Mouse (Mus musculus) CH12.LX (cell line): ENCODE measurements around the gene Laptm5. TPM values are rescaled to one million over a fixed set of nuclear protein-coding genes. Genes with fewer than 3 reads are reported as not detected.

Source experiments
- DNase-seq: peaks from one replicate; pipeline ENCODE4 v3.0.0-alpha.2; 2013; ENCODE audit errors: extremely low read depth
- H3K27ac ChIP-seq: 2 replicates; pipeline ENCODE4 v1.5.1; 2012; ENCODE audit warnings: low read depth, mild to moderate bottlenecking, control low read depth, moderate library complexity; ENCODE audit not compliant: insufficient read depth
- H3K27me3 ChIP-seq: replicated peaks from 2 replicates; pipeline ENCODE3; 2012; ENCODE audit warnings: inconsistent platforms
- H3K36me3 ChIP-seq, 2 experiments: replicated peaks in 1 of 2; 2 replicates each; pipeline versions ENCODE3 to v1.6.1; 2012; ENCODE audit warnings: inconsistent platforms in 1 of 2, low read length in 1 of 2, mild to moderate bottlenecking in 1 of 2, mixed read lengths in 1 of 2, moderate library complexity in 1 of 2; ENCODE audit not compliant: control insufficient read depth in 1 of 2, insufficient read depth in 1 of 2
- H3K4me1 ChIP-seq, 2 experiments: 2 replicates each; pipeline ENCODE4 v1.6.1; 2012; ENCODE audit warnings: inconsistent platforms in 1 of 2, moderate library complexity in 1 of 2; ENCODE audit not compliant: insufficient read depth in 2 of 2, control insufficient read depth in 1 of 2
- H3K4me2 ChIP-seq: 2 replicates; pipeline ENCODE4 v1.6.1; 2012; ENCODE audit warnings: low read depth, mild to moderate bottlenecking, control low read depth; ENCODE audit not compliant: poor library complexity, insufficient read depth, severe bottlenecking
- H3K4me3 ChIP-seq, 3 experiments: fragments of 150-350 bp in 1 of 3; sonication (generic) in 1 of 3; replicated peaks in 1 of 3; 2 replicates each; pipeline versions ENCODE3 to v1.5.1; 2011 to 2012; ENCODE audit warnings: low read depth in 2 of 3, low read length in 2 of 3, mild to moderate bottlenecking in 2 of 3, moderate library complexity in 2 of 3, control low read depth in 1 of 3, improper control_type of control experiment in 1 of 3, inconsistent platforms in 1 of 3, mixed read lengths in 1 of 3; ENCODE audit not compliant: poor library complexity in 1 of 3
- H3K79me2 ChIP-seq: replicated peaks from 2 replicates; pipeline ENCODE4 v1.6.1; 2012; ENCODE audit warnings: mild to moderate bottlenecking, moderate library complexity; ENCODE audit not compliant: control insufficient read depth, poor library complexity, insufficient read depth, severe bottlenecking; ENCODE audit errors: extremely low read depth
- H3K9ac ChIP-seq: 2 replicates; pipeline ENCODE4 v1.6.1; 2012; ENCODE audit warnings: low read depth, mild to moderate bottlenecking, control low read depth, moderate library complexity; ENCODE audit not compliant: insufficient read depth
- H3K9me3 ChIP-seq: replicated peaks from 2 replicates; pipeline ENCODE3; 2012; ENCODE audit warnings: low read length, inconsistent platforms, mixed read lengths
- BHLHE40 ChIP-seq: IDR thresholded peaks from 2 replicates; pipeline ENCODE4 v1.6.1; 2011; ENCODE audit warnings: mild to moderate bottlenecking, low read depth, low read length, improper control_type of control experiment
- CHD1 ChIP-seq: IDR thresholded peaks from 2 replicates; pipeline ENCODE4 v1.6.1; 2012; ENCODE audit warnings: low read depth, low read length, improper control_type of control experiment, inconsistent platforms
- CHD2 ChIP-seq: IDR thresholded peaks from 2 replicates; pipeline ENCODE4 v1.6.1; 2011; ENCODE audit warnings: low read length, improper control_type of control experiment
- CTCF ChIP-seq, 2 experiments: IDR thresholded peaks in 1 of 2; conservative IDR thresholded peaks in 1 of 2; 2 replicates each; pipeline ENCODE4 v1.5.1; 2011 to 2012; ENCODE audit warnings: low read depth in 2 of 2, low read length in 2 of 2, improper control_type of control experiment in 1 of 2, inconsistent platforms in 1 of 2, mild to moderate bottlenecking in 1 of 2, moderate library complexity in 1 of 2
- E2F4 ChIP-seq: IDR thresholded peaks from 2 replicates; pipeline ENCODE4 v1.6.1; 2011; ENCODE audit warnings: low read depth, low read length, improper control_type of control experiment; ENCODE audit not compliant: insufficient replicate concordance
- ELF1 ChIP-seq: IDR thresholded peaks from 2 replicates; pipeline ENCODE4 v1.6.1; 2014; ENCODE audit warnings: low read depth, mild to moderate bottlenecking, inconsistent platforms, low read length, improper control_type of control experiment
- EP300 ChIP-seq: IDR thresholded peaks from 2 replicates; pipeline ENCODE4 v1.6.1; 2011; ENCODE audit warnings: low read length, improper control_type of control experiment
- ETS1 ChIP-seq: conservative IDR thresholded peaks from 2 replicates; pipeline ENCODE4 v1.6.1; 2012; ENCODE audit warnings: low read depth, mild to moderate bottlenecking, inconsistent platforms, low read length, improper control_type of control experiment, moderate library complexity
- HCFC1 ChIP-seq: IDR thresholded peaks from 2 replicates; pipeline ENCODE4 v1.6.1; 2012; ENCODE audit warnings: low read depth, mild to moderate bottlenecking, inconsistent platforms, low read length, improper control_type of control experiment
- IRF4 ChIP-seq: IDR thresholded peaks from 2 replicates; pipeline ENCODE4 v1.6.1; 2014; ENCODE audit warnings: low read depth, mild to moderate bottlenecking, inconsistent platforms, low read length, improper control_type of control experiment
- JUN ChIP-seq: IDR thresholded peaks from 2 replicates; pipeline ENCODE4 v1.6.1; 2011; ENCODE audit warnings: low read depth, mild to moderate bottlenecking, low read length, improper control_type of control experiment, moderate library complexity; ENCODE audit not compliant: insufficient read depth
- JUND ChIP-seq: conservative IDR thresholded peaks from 2 replicates; pipeline ENCODE4 v1.6.1; 2011; ENCODE audit warnings: low read depth, low read length, improper control_type of control experiment
- KAT2A ChIP-seq: IDR thresholded peaks from 2 replicates; pipeline ENCODE4 v1.6.1; 2012; ENCODE audit warnings: low read length, improper control_type of control experiment, inconsistent platforms; ENCODE audit not compliant: insufficient replicate concordance
- MAFK ChIP-seq: IDR thresholded peaks from 2 replicates; pipeline ENCODE4 v1.6.1; 2011; ENCODE audit warnings: low read length, improper control_type of control experiment; ENCODE audit not compliant: insufficient replicate concordance
- MAX ChIP-seq: IDR thresholded peaks from 2 replicates; pipeline ENCODE4 v1.6.1; 2011; ENCODE audit warnings: low read length, improper control_type of control experiment
- MEF2A ChIP-seq: IDR thresholded peaks from 2 replicates; pipeline ENCODE4 v1.6.1; 2014; ENCODE audit warnings: low read depth, mild to moderate bottlenecking, inconsistent platforms, low read length, improper control_type of control experiment, borderline replicate concordance
- MXI1 ChIP-seq: IDR thresholded peaks from 2 replicates; pipeline ENCODE4 v1.6.1; 2011; ENCODE audit warnings: mild to moderate bottlenecking, low read depth, low read length, improper control_type of control experiment
- MYC ChIP-seq: IDR thresholded peaks from 2 replicates; pipeline ENCODE4 v1.6.1; 2011; ENCODE audit warnings: low read depth, mild to moderate bottlenecking, improper control_type of control experiment, low read length
- NELFE ChIP-seq: IDR thresholded peaks from 2 replicates; pipeline ENCODE4 v1.6.1; 2011; ENCODE audit warnings: low read depth, low read length, improper control_type of control experiment
- NRF1 ChIP-seq: IDR thresholded peaks from 2 replicates; pipeline ENCODE4 v1.6.1; 2014; ENCODE audit warnings: low read depth, mild to moderate bottlenecking, inconsistent platforms, low read length, improper control_type of control experiment, moderate library complexity
- PAX5 ChIP-seq: IDR thresholded peaks from 2 replicates; pipeline ENCODE4 v1.6.1; 2012; ENCODE audit warnings: low read length, inconsistent platforms, mixed read lengths
- POLR2A ChIP-seq: IDR thresholded peaks from 2 replicates; pipeline ENCODE4 v1.6.1; 2011; ENCODE audit warnings: low read depth, mild to moderate bottlenecking, improper control_type of control experiment, low read length
- RAD21 ChIP-seq: IDR thresholded peaks from 2 replicates; pipeline ENCODE4 v1.6.1; 2011; ENCODE audit warnings: low read depth, mild to moderate bottlenecking, low read length, improper control_type of control experiment, moderate library complexity
- RCOR1 ChIP-seq: conservative IDR thresholded peaks from 2 replicates; pipeline ENCODE4 v1.6.1; 2012; ENCODE audit warnings: low read depth, mild to moderate bottlenecking, inconsistent platforms, low read length, improper control_type of control experiment
- SIN3A ChIP-seq: IDR thresholded peaks from 2 replicates; pipeline ENCODE4 v1.6.1; 2012; ENCODE audit warnings: low read length, improper control_type of control experiment, inconsistent platforms
- SMC3 ChIP-seq: IDR thresholded peaks from 2 replicates; pipeline ENCODE4 v1.6.1; 2011; ENCODE audit warnings: low read depth, low read length, improper control_type of control experiment
- TBP ChIP-seq: conservative IDR thresholded peaks from 2 replicates; pipeline ENCODE4 v1.6.1; 2011; ENCODE audit warnings: low read depth, low read length, improper control_type of control experiment
- TCF12 ChIP-seq: IDR thresholded peaks from 2 replicates; pipeline ENCODE4 v1.6.1; 2014; ENCODE audit warnings: low read depth, mild to moderate bottlenecking, inconsistent platforms, low read length, improper control_type of control experiment
- UBTF ChIP-seq: IDR thresholded peaks from 2 replicates; pipeline ENCODE4 v1.6.1; 2012; ENCODE audit warnings: low read depth, mild to moderate bottlenecking, inconsistent platforms, low read length, improper control_type of control experiment, moderate library complexity
- USF2 ChIP-seq: conservative IDR thresholded peaks from 2 replicates; pipeline ENCODE4 v1.6.1; 2011; ENCODE audit warnings: low read depth, low read length, improper control_type of control experiment
- ZC3H11A ChIP-seq: IDR thresholded peaks from 2 replicates; pipeline ENCODE4 v1.6.1; 2012; ENCODE audit warnings: low read depth, mild to moderate bottlenecking, inconsistent platforms, low read length, improper control_type of control experiment
- ZKSCAN1 ChIP-seq: IDR thresholded peaks from 2 replicates; pipeline ENCODE4 v1.6.1; 2012; ENCODE audit warnings: low read depth, inconsistent platforms, low read length, improper control_type of control experiment, borderline replicate concordance
- ZMIZ1 ChIP-seq: IDR thresholded peaks from 2 replicates; pipeline ENCODE4 v1.6.1; 2012; ENCODE audit warnings: low read depth, mild to moderate bottlenecking, inconsistent platforms, low read length, improper control_type of control experiment
- ZNF384 ChIP-seq: IDR thresholded peaks from 2 replicates; pipeline ENCODE4 v1.6.1; 2012; ENCODE audit warnings: low read depth, low read length, improper control_type of control experiment, inconsistent platforms
- dilution Hi-C: fragments of 300-500 bp; cut with MboI; formaldehyde crosslinking; loops from 2 replicates; pipeline ENCODE4 v1.14.3; 2020; ENCODE audit warnings: low sequenced_read_pairs; ENCODE audit not compliant: extremely low pct_unique_long_range_greater_than_20kb, extremely low pct_ligation_motif_present
- in situ Hi-C: fragments of 300-500 bp; cut with MboI; formaldehyde crosslinking; loops from 3 replicates; pipeline ENCODE4 v1.14.3; 2019; ENCODE audit warnings: low sequenced_read_pairs, low pct_ligation_motif_present, low pct_unique_long_range_greater_than_20kb, mixed read lengths
- polyA plus RNA-seq: library from polyadenylated mRNA; unstranded; fragments of >175 nt; gene quantifications from 2 replicates; pipeline ENCODE4 v1.2.1, GENCODE M21; 2012; ENCODE audit warnings: low read depth; ENCODE audit not compliant: insufficient read length
- total RNA-seq, 2 experiments: library from RNA; depleted of rRNA; stranded (reverse); fragments of 300-350 nt in 1 of 2; fragments of >200 nt in 1 of 2; gene quantifications; 2 replicates each; pipeline ENCODE4 v1.2.3; 2012 to 2014

The Laptm5 gene
- total and polyA plus RNA-seq, 3 experiments = 41.1 to 594 (median 225) TPM

- TF ChIP-seq HCFC1 (no peak; the same call in 1 of the 2 replicates), ZMIZ1 (no peak), SIN3A (peak; percentile 38; the same call in 1 of the 2 replicates), RAD21 (no peak), UBTF (0 out of 2 replicates have a peak, but pooled peaks have one; percentile 49), JUN (no peak), TBP (no peak), JUND (no peak; the same call in 1 of the 2 replicates), MYC (no peak; the same call in 1 of the 2 replicates), SMC3 (no peak), ZC3H11A (no peak), MXI1 (no peak), TCF12 (peak; percentile 49; the same call in 1 of the 2 replicates), NRF1 (no peak), KAT2A (no peak), BHLHE40 (peak; percentile 80), CHD2 (peak; percentile 75), CTCF (conservative IDR thresholded peaks at IDR 0.05 in 1 of 2, IDR thresholded peaks at IDR 0.05 in 1 of 2; ENCODE audit: low read depth in 2 of 2, low read length in 2 of 2) (no peak), ZNF384 (no peak), EP300 (peak; percentile 46; the same call in 1 of the 2 replicates)
These were observed 10.6 kb upstream of the Laptm5 start (continued) for GRCm38 (mm10) chr4:130902289-130902781.

GRCm38 (mm10) chr4:130905025-130905424 is 7.9 kb upstream of the Laptm5 start:
- H3K4me1 ChIP-seq = peaks cover 57 to 98% of the 10 kb centered on the region in 2 experiments
- dilution Hi-C loops (no loop called here), in situ Hi-C loops (no loop called here)
- peak overlapping the region; percentile 38 for H3K9ac ChIP-seq
- DNase-seq = peak; percentile 78
- no peaks in the 10 kb centered on the region for H3K27me3 ChIP-seq
- peak overlapping the region; percentile 60 for H3K4me2 ChIP-seq
- no peaks in the 10 kb centered on the region for H3K79me2 ChIP-seq
- H3K4me3 ChIP-seq = peak overlapping the region; percentile 39 to 56 (median 44)
- peak overlapping the region; percentile 94 for H3K27ac ChIP-seq
- H3K9me3 ChIP-seq = no peaks in the 10 kb centered on the region
- no peaks in the 10 kb centered on the region for H3K36me3 ChIP-seq
- TF ChIP-seq KAT2A (no peak), MAFK (no peak), CTCF (conservative IDR thresholded peaks at IDR 0.05 in 1 of 2, IDR thresholded peaks at IDR 0.05 in 1 of 2; ENCODE audit: low read depth in 2 of 2, low read length in 2 of 2) (no peak), MYC (peak; percentile 33; the same call in 1 of the 2 replicates), TCF12 (peak; percentile 92), RCOR1 (no peak), IRF4 (peak; percentile 84), ZMIZ1 (peak; percentile 59; the same call in 1 of the 2 replicates), CHD1 (no peak; the same call in 1 of the 2 replicates), UBTF (no peak), SIN3A (peak; percentile 79), MAX (peak; percentile 55; the same call in 1 of the 2 replicates), MEF2A (peak; percentile 98), ZKSCAN1 (no peak), TBP (peak; percentile 58), POLR2A (peak; percentile 40), JUN (peak; percentile 90), USF2 (no peak), ELF1 (no peak; the same call in 1 of the 2 replicates), NELFE (peak; percentile 20; the same call in 1 of the 2 replicates), E2F4 (no peak), EP300 (peak; percentile 89), RAD21 (peak; percentile 14), HCFC1 (no peak; the same call in 1 of the 2 replicates), PAX5 (no peak), SMC3 (peak; percentile 12; the same call in 1 of the 2 replicates), ETS1 (peak; percentile 90), CHD2 (peak; percentile 75), JUND (peak; percentile 86; the same call in 1 of the 2 replicates), ZC3H11A (no peak)
